Mouse (Mus musculus): ENCODE measurements at regions not wholly inside any gene's neighbourhood (a gene's known extent, or its start where the extent isn't known, plus 50 kb on each side); places are given as distances from the start of the nearest gene placed in this dataset.

DNA sequence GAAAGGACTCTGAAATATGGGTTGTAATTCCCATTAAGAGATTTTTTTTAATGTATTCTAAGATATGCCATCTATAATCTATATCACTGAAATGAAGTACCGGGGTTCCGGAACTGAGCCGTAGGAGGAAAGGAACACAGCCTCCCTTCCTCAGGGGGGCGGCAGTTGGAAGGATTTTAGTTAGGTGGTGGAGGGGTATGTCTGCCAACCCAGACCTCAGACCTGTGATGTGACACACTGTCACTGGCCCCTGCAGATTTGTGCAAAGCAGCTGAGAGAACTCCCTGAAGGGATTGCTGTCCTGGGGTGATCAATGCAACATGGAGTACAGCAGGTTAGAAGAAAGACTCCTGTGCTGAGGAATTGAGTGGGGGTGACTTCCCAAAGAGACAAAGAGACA is 470.2 kb upstream of the Gulo start:
- no peak for DNase-seq (ENCODE audit: low read depth)

DNA sequence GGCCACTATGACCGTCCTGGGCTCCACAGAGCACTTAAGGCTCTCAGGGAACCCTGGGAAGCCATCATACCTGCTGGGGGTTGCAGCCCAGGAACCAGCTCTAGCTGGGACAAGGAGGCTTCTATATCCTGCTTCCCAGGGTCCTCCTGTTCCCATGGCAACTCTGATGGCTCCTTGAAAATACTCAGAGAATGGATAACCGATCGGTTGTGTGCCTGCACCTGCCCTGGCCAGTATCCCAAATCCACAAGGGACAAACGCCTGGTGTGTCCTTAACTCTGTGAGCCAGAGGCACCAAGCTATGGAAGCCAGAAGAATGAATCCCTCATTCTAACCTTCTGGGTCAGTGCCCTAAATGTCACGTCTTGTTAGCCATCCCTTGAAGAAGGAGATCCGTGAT is 469.6 kb upstream of the Gulo start:
- no peak for DNase-seq (ENCODE audit: low read depth)

DNA sequence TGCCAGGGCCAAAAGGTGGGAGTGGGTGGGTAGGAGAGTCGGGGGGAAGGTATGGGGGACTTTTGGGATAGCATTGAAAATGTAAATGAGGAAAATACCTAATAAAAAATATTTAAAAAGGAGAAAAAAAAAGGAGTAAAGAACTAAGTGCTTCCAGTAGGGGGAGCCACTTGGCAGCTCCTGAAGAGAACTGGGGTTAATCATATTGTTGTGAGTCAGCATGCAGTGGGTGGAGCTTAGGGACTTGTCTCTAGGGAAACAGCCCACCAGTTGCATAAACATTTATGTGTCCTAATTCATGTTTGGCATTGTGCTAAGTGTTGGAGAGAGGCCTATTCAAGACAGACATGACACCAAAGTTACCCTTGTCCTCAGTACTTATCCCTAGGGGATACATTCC is 466.0 kb upstream of the Gulo start:
- DNase-seq (ENCODE audit: low read depth) = peak; percentile 61

GRCm38 (mm10) chr14:66473251-66473550 is 464.2 kb upstream of the Gulo start:
- no peak for DNase-seq (ENCODE audit: low read depth)

DNA sequence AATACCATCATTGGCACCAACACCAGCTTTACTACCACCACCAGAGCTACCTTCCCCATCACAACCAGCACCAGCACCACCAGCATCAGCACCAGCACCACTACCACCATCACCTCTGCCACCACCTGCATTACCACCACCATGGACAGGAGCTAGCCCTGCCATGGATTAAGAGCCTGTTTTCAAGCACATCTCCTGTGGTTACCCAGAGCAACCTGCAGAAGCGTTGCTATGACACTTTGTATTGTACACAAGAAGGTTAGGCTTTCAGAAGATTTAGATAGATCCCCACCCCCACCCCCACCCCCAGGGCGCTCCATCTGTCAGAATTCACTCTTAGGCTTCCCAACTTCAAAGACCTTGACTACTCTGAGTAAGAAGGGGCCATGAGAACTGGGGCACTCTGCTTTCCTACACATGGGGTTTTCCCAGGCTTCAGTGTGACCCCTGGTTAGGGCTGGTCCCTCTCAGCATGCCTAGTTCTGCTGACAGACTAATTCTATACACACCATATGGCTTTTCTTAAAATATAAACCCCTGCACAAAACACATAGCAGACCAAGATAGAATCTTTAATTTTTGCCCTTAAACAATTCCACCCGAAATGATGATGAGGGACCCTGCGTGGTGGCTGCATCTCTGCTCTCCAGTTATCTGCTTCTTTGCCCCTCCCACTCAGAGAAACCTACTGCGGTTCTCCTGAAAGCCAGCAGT is 463.7 kb upstream of the Gulo start:
- no peak for DNase-seq (ENCODE audit: low read depth)

DNA sequence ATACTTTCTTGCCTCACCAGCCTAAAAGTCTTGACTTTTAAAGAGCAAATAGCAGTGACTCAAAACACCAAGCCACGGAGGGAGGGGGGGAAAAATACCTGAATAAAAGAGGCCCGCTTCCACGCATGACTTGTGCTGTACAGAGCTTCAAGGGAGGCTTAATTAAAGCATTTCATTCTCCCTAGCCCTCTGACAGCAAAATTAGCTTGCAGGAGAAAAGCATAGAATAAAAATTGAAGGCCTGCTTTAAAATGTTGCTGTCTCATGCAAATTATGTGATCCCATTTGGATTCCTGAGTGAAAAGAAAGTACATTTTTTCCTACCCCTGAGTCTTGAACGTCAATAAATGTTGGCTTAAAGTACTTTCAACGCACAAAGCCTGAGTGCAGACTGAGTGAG is 453.1 kb upstream of the Gulo start:
- DNase-seq (ENCODE audit: low read depth) = no peak

DNA sequence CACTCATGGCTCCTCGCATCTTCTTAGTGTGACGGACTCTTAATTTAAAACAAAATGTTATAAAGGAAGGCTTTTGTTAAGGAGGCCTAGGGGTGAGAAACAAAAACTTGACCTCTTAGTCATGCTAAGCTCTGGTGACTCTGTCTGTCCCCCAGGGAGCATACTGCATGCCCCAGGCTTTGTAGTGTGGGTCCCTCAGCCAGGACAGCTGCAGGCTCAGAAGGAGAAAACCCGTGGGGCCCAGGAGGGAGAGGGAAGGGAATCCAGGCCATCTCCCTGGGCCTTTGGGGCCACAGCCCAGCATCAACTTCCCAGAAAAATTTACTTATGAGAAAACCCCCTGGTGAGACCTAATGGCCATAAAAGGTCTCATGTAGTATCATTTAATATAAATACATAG is 451.8 kb upstream of the Gulo start:
- no peak for DNase-seq (ENCODE audit: low read depth)

GRCm38 (mm10) chr14:66458696-66459095 is 449.7 kb upstream of the Gulo start:
- no peak for DNase-seq (ENCODE audit: low read depth)

- DNase-seq (ENCODE audit: low read depth) = no peak
These were observed 448.3 kb upstream of the Gulo start for GRCm38 (mm10) chr14:66457300-66457699.

DNA sequence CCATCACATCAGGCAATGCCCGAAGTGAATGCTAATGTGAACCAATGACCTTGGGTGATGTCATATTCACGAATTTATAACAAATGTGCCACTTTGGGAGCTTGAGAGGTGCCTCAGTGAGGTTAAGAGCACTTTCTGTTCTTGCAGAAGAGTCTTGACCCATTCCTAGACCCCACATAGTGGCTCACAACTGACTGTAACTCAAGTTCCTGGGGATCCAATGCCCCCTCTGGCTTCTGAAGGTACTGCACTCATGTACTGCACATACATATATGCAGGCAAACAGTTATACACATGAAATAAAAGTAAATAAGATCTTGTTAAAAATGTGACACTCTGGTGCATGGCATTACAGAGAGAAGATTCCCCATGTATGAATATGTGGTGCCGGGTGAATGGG is 443.8 kb upstream of the Gulo start:
- no peak for DNase-seq (ENCODE audit: low read depth)

- no peak for DNase-seq (ENCODE audit: low read depth)
These were observed 441.3 kb upstream of the Gulo start for GRCm38 (mm10) chr14:66450351-66450750.

- DNase-seq (ENCODE audit: low read depth) = no peak
These were observed 433.6 kb upstream of the Gulo start for GRCm38 (mm10) chr14:66442576-66442975.

DNA sequence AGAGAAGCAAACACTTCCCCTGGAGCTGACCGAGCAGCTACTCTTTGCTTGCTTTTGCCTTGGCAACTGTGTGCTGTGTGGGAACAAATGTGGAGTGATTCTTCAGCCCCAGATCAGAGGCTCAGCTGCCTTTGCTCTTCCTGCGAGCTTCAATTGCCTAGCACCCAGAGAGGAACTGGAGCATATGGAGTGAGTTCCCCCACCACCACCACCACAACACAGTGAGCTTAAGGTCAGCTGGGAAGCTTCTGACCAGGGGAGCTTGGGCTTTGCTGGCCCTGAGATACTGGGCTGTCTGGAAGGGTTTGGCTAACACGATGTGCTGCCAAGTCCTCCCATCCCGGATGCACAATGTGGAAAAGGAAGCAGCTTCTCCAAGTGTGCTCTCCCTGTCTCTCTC is 432.8 kb upstream of the Gulo start:
- no peak for DNase-seq (ENCODE audit: low read depth)

GRCm38 (mm10) chr14:66438572-66438971 is 429.6 kb upstream of the Gulo start:
- no peak for DNase-seq (ENCODE audit: low read depth)

- no peak for DNase-seq (ENCODE audit: low read depth)
These were observed 429.0 kb upstream of the Gulo start for GRCm38 (mm10) chr14:66438001-66438400.

GRCm38 (mm10) chr14:66431630-66432029 is 422.6 kb upstream of the Gulo start:
- DNase-seq (ENCODE audit: low read depth) = no peak

- DNase-seq (ENCODE audit: low read depth) = no peak
These were observed 415.1 kb upstream of the Gulo start for GRCm38 (mm10) chr14:66424141-66424540.

Measured in 416B (cell line).